8 mouse cellular contexts compared by ENCODE assay signal in the genomic region with DNA sequence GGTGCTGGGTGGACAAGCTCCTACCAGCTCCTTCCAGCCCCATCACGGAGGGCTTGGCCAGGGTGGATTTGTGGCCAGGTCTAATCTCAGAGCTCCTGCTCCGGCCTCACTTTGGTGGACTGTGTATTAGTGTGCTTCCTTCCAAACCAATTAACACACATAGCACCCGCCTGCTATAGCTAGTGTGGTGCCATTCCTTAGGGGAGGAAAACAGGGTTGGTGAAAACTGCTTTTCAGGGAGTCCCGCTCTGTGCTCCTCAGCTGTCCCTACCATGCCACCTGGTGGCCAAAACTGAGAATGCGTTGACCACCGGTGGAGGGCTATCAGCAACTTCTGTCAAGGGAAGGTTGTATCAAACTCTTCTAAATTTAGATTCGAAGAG. TPM values are rescaled to one million over a fixed set of nuclear protein-coding genes. Genes with fewer than 3 reads are reported as not detected.
DNase-seq lines count a peak whose midpoint lies in the region; ATAC-seq and TF ChIP-seq lines count a peak whose summit lies in the region.

No protein-coding gene starts in this region.

- peak; percentile 55 for TF ChIP-seq CTCF in C2C12 (IDR thresholded peaks at IDR 0.05; ENCODE audit: control insufficient read depth, insufficient read depth, insufficient read length)
- TF ChIP-seq CTCF in bone marrow macrophage, adult 2 months (IDR thresholded peaks at IDR 0.05; ENCODE audit: low read depth, low read length) = peak; percentile 59

- no peaks in the 10 kb centered on the region for H3K79me3 ChIP-seq in C2C12 (ENCODE audit: low read depth)

- whole genome bisulfite sequencing in heart, embryonic 11.5 days (ENCODE audit: insufficient replicate concordance) = 24% methylated on average over 7 of the region's 7 CpGs

- peak; percentile 85 for DNase-seq in kidney, adult 9 months
- peak; percentile 92 for DNase-seq in liver
- DNase-seq in monocyte, adult 2 months (ENCODE audit: low read depth in 1 of 2, low spot score in 2 of 2) = peak; percentile 36 to 64
- peak; percentile 58 to 73 for DNase-seq in spleen, postnatal 14 days (ENCODE audit: low spot score in 2 of 2)

- H3K4me2 ChIP-seq in heart, embryonic 11.5 days = no peak overlapping the region

- H3K27me3 ChIP-seq in C2C12 (ENCODE audit: control insufficient read depth, insufficient read depth, insufficient read length) = no peaks in the 10 kb centered on the region
- H3K27me3 ChIP-seq in erythroblast, embryonic 14.5 days (ENCODE audit: control insufficient read depth) = no peaks in the 10 kb centered on the region
- H3K27me3 ChIP-seq in heart, embryonic 11.5 days (ENCODE audit: control insufficient read depth, insufficient read depth, low read length) = no peaks in the 10 kb centered on the region

- H3K79me2 ChIP-seq in C2C12 (ENCODE audit: control insufficient read depth, insufficient read depth) = no peaks in the 10 kb centered on the region

- no peak overlapping the region for H3K9ac ChIP-seq in heart, embryonic 11.5 days (ENCODE audit: low read depth, low read length)

- H3K27ac ChIP-seq in bone marrow macrophage, adult 2 months (ENCODE audit: insufficient read depth, low read depth, low read length) = no peak overlapping the region
- peak overlapping the region; percentile 67 for H3K27ac ChIP-seq in heart, embryonic 11.5 days (ENCODE audit: low read depth, low read length)

- H3K9me3 ChIP-seq in erythroblast, embryonic 14.5 days (ENCODE audit: control insufficient read depth, low read length) = no peaks in the 10 kb centered on the region
- no peaks in the 10 kb centered on the region for H3K9me3 ChIP-seq in heart, embryonic 11.5 days (replicated peaks; ENCODE audit: control insufficient read depth, low read length)

- H3K4me3 ChIP-seq in C2C12 (ENCODE audit: insufficient read depth, poor library complexity, severe bottlenecking) = no peak overlapping the region
- H3K4me3 ChIP-seq in bone marrow macrophage, adult 2 months (ENCODE audit: insufficient read depth, low read length) = no peak overlapping the region
- peak overlapping the region; percentile 29 for H3K4me3 ChIP-seq in erythroblast, embryonic 14.5 days (replicated peaks)
- H3K4me3 ChIP-seq in heart, embryonic 11.5 days (ENCODE audit: low read depth, low read length) = no peak overlapping the region

- ATAC-seq in heart, embryonic 11.5 days (replicated peaks; ENCODE audit: insufficient number of reproducible peaks, low FRiP score, low TSS enrichment) = 0 out of 2 replicates have a peak, but pooled peaks have one; percentile 25

- no peaks in the 10 kb centered on the region for H3K36me3 ChIP-seq in C2C12 (ENCODE audit: control insufficient read depth, insufficient read depth)
- peaks cover 16% of the 10 kb centered on the region for H3K36me3 ChIP-seq in erythroblast, embryonic 14.5 days (ENCODE audit: control insufficient read depth)
- no peaks in the 10 kb centered on the region for H3K36me3 ChIP-seq in heart, embryonic 11.5 days (ENCODE audit: control insufficient read depth, insufficient read depth, low read length)

- no peaks in the 10 kb centered on the region for H3K4me1 ChIP-seq in bone marrow macrophage, adult 2 months (ENCODE audit: control insufficient read depth, insufficient read depth, low read length)
- peaks cover 53% of the 10 kb centered on the region for H3K4me1 ChIP-seq in erythroblast, embryonic 14.5 days (ENCODE audit: control insufficient read depth)
- H3K4me1 ChIP-seq in heart, embryonic 11.5 days (ENCODE audit: control insufficient read depth, insufficient read depth, low read length) = peaks cover 6% of the 10 kb centered on the region; the same call in 1 of the 2 replicates

- no peak overlapping the region for H3ac ChIP-seq in C2C12 (ENCODE audit: control insufficient read depth, insufficient read length, low read depth)

- TF ChIP-seq POLR2A in bone marrow macrophage, adult 2 months (IDR thresholded peaks at IDR 0.05; ENCODE audit: borderline replicate concordance, low read depth, low read length) = no peak

TF ChIP-seq in C2C12, 6 proteins besides CTCF, POLR2A, EP300 and RAD21:
- TF ChIP-seq MYOG (IDR thresholded peaks at IDR 0.05; ENCODE audit: control insufficient read depth, extremely low read depth, insufficient read length) = no peak
- no peak for TF ChIP-seq USF1 (IDR thresholded peaks at IDR 0.05; ENCODE audit: low read depth)
- no peak for TF ChIP-seq FOSL1 (IDR thresholded peaks at IDR 0.05; ENCODE audit: insufficient read depth, low read length, poor library complexity, severe bottlenecking)

RNA-seq across cellular contexts. Expression of a gene that starts 42.1 kb away (rescaled TPM):
- polyA plus RNA-seq in C2C12 (2012; fragmentation: generic; extraction: Trizol) = not detected
- polyA plus RNA-seq in bone marrow macrophage, adult 2 months (2012; ENCODE audit: insufficient read depth, insufficient read length, missing spikeins) = not detected in 2 replicates
- polyA plus RNA-seq in erythroblast, embryonic 14.5 days (2012) = not detected in 2 replicates
- polyA plus RNA-seq in heart, embryonic 11.5 days (2014; fragmentation: Nextera tagmentation; extraction: Ambion mirVana) = not detected in 2 replicates

RNA-seq across cellular contexts. Expression of a gene that starts 58.6 kb away (rescaled TPM):
- not detected for polyA plus RNA-seq in C2C12 (2012; fragmentation: generic; extraction: Trizol)
- not detected in 2 replicates for polyA plus RNA-seq in bone marrow macrophage, adult 2 months (2012; ENCODE audit: insufficient read depth, insufficient read length, missing spikeins)
- not detected in 2 replicates for polyA plus RNA-seq in erythroblast, embryonic 14.5 days (2012)
- not detected in 2 replicates for polyA plus RNA-seq in heart, embryonic 11.5 days (2014; fragmentation: Nextera tagmentation; extraction: Ambion mirVana)
